Mouse (Mus musculus) bone marrow, adult 2 months (tissue): Measurements from ENCODE around the gene Bod1l. TPM values are rescaled to one million over a fixed set of nuclear protein-coding genes. Genes with fewer than 3 reads are reported as not detected.
A peak's percentile ranks its signal among the peaks of the same experiment; 100 is the strongest.

Experiments
- H3K27ac ChIP-seq: fragments of 200-500 bp; 2 replicates; pipeline ENCODE4 v1.5.1; 2012; ENCODE audit warnings: low read depth, mild to moderate bottlenecking, control low read depth, inconsistent platforms, low read length; ENCODE audit not compliant: control insufficient read depth, poor library complexity, insufficient read depth
- H3K4me1 ChIP-seq: fragments of 200-500 bp; 2 replicates; pipeline ENCODE4 v1.6.1; 2011; ENCODE audit warnings: low read length; ENCODE audit not compliant: control insufficient read depth, insufficient read depth
- H3K4me3 ChIP-seq: fragments of 200-500 bp; replicated peaks from 2 replicates; pipeline ENCODE3; 2011; ENCODE audit warnings: mild to moderate bottlenecking, low read depth, low read length, control low read depth; ENCODE audit not compliant: control insufficient read depth
- CTCF ChIP-seq: fragments of 200-500 bp; IDR thresholded peaks from 2 replicates; pipeline ENCODE4 v1.5.1; 2011; ENCODE audit warnings: low read length, control low read depth; ENCODE audit not compliant: control insufficient read depth, insufficient read depth
- POLR2A ChIP-seq: fragments of 200-500 bp; IDR thresholded peaks from 2 replicates; pipeline ENCODE4 v1.6.1; 2011; ENCODE audit warnings: low read depth, mild to moderate bottlenecking, control low read depth, low read length, borderline replicate concordance; ENCODE audit not compliant: control insufficient read depth
- WGBS: fragments of 180-500 bp; shearing (Covaris S2); methylation state at CpG from one replicate; pipeline ENCODE4 v1.1.7; 2018; 5-methylcytosine and 5-hydroxymethylcytosine counted together
- polyA plus RNA-seq: library from polyadenylated mRNA; stranded (reverse); fragments of >200 nt; gene quantifications from 2 replicates; pipeline ENCODE4 v1.2.4, GENCODE M21; 2011; ENCODE audit warnings: low replicate concordance; ENCODE audit not compliant: missing spikeins, insufficient read depth, insufficient read length

The Bod1l gene
- polyA plus RNA-seq, result 14.9 and 34.7 TPM in 2 replicates

GRCm38 (mm10) chr5:41844147-41844529 is at the start of gene Bod1l:
TSS of gene Bod1l (minus strand) at chr5:41844315.
- peak; percentile 65; the same call in 1 of the 2 replicates for TF ChIP-seq POLR2A
- peak; percentile 46; the same call in 1 of the 2 replicates for TF ChIP-seq CTCF
- WGBS, result under 1% methylated on average over 38 of the region's 38 CpGs
- peak within 1 kb of the TSS; percentile 68 for H3K27ac ChIP-seq
- H3K4me1 ChIP-seq, result no peaks in the 10 kb centered on the region; the same call in 1 of the 2 replicates
- H3K4me3 ChIP-seq, result peak within 1 kb of the TSS; percentile 80

- 69% methylated on average over 6 of the region's 6 CpGs for WGBS
- no peak overlapping the region for H3K4me3 ChIP-seq
- H3K27ac ChIP-seq, result no peak overlapping the region
- H3K4me1 ChIP-seq, result no peaks in the 10 kb centered on the region
- TF ChIP-seq POLR2A (no peak), CTCF (no peak)
Measured at GRCm38 (mm10) chr5:41893351-41893750, 49.2 kb upstream of the Bod1l start.

DNA sequence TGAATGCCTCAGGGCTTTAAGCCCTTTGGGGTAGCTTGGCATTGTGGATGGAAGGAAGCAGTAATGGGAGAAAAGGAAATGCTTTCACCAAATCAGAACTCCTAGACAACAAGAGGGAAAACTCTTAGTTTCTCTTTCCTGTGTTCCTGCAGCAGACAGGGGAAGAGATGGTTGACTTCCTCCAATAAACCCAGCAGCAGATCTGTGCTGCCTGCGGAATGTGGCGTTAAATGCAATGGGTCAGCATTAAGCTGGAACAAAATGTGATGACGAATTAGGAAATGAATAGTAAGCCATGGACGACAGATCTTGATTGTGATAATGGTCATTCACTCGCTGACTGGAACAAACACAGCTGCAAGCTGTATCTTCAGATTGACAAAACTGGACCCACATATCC is 46.8 kb upstream of the Bod1l start:
- Histone ChIP-seq H3K4me1 (no peaks in the 10 kb centered on the region), H3K4me3 (no peak overlapping the region), H3K27ac (no peak overlapping the region)
- no peak for TF ChIP-seq POLR2A
- TF ChIP-seq CTCF, result no peak
- 42% methylated on average over 5 of the region's 5 CpGs for WGBS

- no peak overlapping the region for H3K4me3 ChIP-seq
- no peak for TF ChIP-seq POLR2A
- no peak for TF ChIP-seq CTCF
- no peak overlapping the region for H3K27ac ChIP-seq
- 85% methylated on average over 8 of the region's 8 CpGs for WGBS
- H3K4me1 ChIP-seq, result no peaks in the 10 kb centered on the region
Measured at GRCm38 (mm10) chr5:41889245-41889849, 45.2 kb upstream of the Bod1l start.

DNA sequence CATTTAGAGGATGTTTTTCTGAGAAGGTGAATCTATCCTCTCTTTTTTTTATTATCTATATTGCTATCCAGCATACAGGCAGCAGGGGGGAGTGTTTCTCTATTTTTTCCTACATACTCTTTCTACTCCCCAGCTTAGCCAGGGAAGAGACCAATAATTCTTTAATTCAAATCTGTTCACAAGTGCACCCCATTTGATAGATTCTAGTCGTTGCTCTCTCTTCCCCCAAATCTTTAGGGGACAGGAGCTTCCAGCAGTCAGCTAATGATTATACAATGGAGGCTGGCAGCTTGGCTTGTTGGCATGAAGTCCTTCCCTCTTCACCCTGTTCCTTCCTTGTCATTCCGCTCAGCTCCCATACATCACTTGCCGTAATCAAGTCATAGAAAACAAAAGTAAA is 44.7 kb upstream of the Bod1l start:
- Histone ChIP-seq H3K4me1 (no peaks in the 10 kb centered on the region), H3K4me3 (no peak overlapping the region), H3K27ac (no peak overlapping the region)
- TF ChIP-seq CTCF (no peak), POLR2A (no peak)
- WGBS, result 62% methylated on average over 3 of the region's 3 CpGs

- 13% methylated on average over 4 of the region's 4 CpGs for WGBS
- H3K4me1 ChIP-seq, result no peaks in the 10 kb centered on the region
- TF ChIP-seq POLR2A (no peak), CTCF (peak; percentile 57)
- no peak overlapping the region for H3K4me3 ChIP-seq
- no peak overlapping the region for H3K27ac ChIP-seq
Measured at GRCm38 (mm10) chr5:41887738-41888137, 43.6 kb upstream of the Bod1l start.

GRCm38 (mm10) chr5:41884563-41884962 is 40.4 kb upstream of the Bod1l start:
- Histone ChIP-seq H3K4me3 (no peak overlapping the region), H3K27ac (no peak overlapping the region), H3K4me1 (no peaks in the 10 kb centered on the region)
- TF ChIP-seq CTCF (peak; percentile 40), POLR2A (no peak)
- 20% methylated on average over 12 of the region's 12 CpGs for WGBS

- 74% methylated on average over 2 of the region's 2 CpGs for WGBS
- Histone ChIP-seq H3K4me3 (no peak overlapping the region), H3K27ac (no peak overlapping the region), H3K4me1 (no peaks in the 10 kb centered on the region)
- TF ChIP-seq CTCF, result no peak
- no peak for TF ChIP-seq POLR2A
Measured at GRCm38 (mm10) chr5:41871164-41871563, 27.0 kb upstream of the Bod1l start.
